Mouse (Mus musculus): Measurements from ENCODE around the gene Dnttip2.

Gene Dnttip2

GRCm38 (mm10) chr3:122290696-122291095 is 16.5 kb downstream of the Dnttip2 start:
- no peak for DNase-seq (ENCODE audit: low read depth)

GRCm38 (mm10) chr3:122291828-122292227 is 17.6 kb downstream of the Dnttip2 start:
- no peak for DNase-seq (ENCODE audit: low read depth)

GRCm38 (mm10) chr3:122292300-122293222 is 18.4 kb downstream of the Dnttip2 start:
- peak; percentile 65 for DNase-seq (ENCODE audit: low read depth)

GRCm38 (mm10) chr3:122293223-122293953 is 19.2 kb downstream of the Dnttip2 start:
- DNase-seq (ENCODE audit: low read depth): no peak

GRCm38 (mm10) chr3:122293954-122294850 is 20.0 kb downstream of the Dnttip2 start, which contains the start of gene Bcar3:
Bcar3 (plus strand) TSS chr3:122294136.
- no peak for DNase-seq (ENCODE audit: low read depth)

GRCm38 (mm10) chr3:122295511-122295910 is 21.3 kb downstream of the Dnttip2 start:
- no peak for DNase-seq (ENCODE audit: low read depth)

- peak; percentile 85 for DNase-seq (ENCODE audit: low read depth)
Measured at GRCm38 (mm10) chr3:122296979-122297378, 22.8 kb downstream of the Dnttip2 start.

GRCm38 (mm10) chr3:122300983-122301919 is 27.1 kb downstream of the Dnttip2 start:
- no peak for DNase-seq (ENCODE audit: low read depth)

GRCm38 (mm10) chr3:122304560-122304959 is 30.4 kb downstream of the Dnttip2 start:
- DNase-seq (ENCODE audit: low read depth): no peak

GRCm38 (mm10) chr3:122307894-122308671 is 33.9 kb downstream of the Dnttip2 start:
- DNase-seq (ENCODE audit: low read depth): no peak

- DNase-seq (ENCODE audit: low read depth): no peak
Measured at GRCm38 (mm10) chr3:122308981-122309380, 34.8 kb downstream of the Dnttip2 start.

- DNase-seq (ENCODE audit: low read depth): no peak
Measured at GRCm38 (mm10) chr3:122312078-122312477, 37.9 kb downstream of the Dnttip2 start.

GRCm38 (mm10) chr3:122312936-122313629 is 38.9 kb downstream of the Dnttip2 start:
- no peak for DNase-seq (ENCODE audit: low read depth)

GRCm38 (mm10) chr3:122313936-122314335 is 39.7 kb downstream of the Dnttip2 start:
- no peak for DNase-seq (ENCODE audit: low read depth)

- DNase-seq (ENCODE audit: low read depth): no peak
Measured at GRCm38 (mm10) chr3:122316621-122317020, 42.4 kb downstream of the Dnttip2 start.

GRCm38 (mm10) chr3:122317339-122317738 is 43.2 kb downstream of the Dnttip2 start:
- DNase-seq (ENCODE audit: low read depth): no peak

- no peak for DNase-seq (ENCODE audit: low read depth)
Measured at GRCm38 (mm10) chr3:122322226-122322625, 48.0 kb downstream of the Dnttip2 start.

- no peak for DNase-seq (ENCODE audit: low read depth)
Measured at GRCm38 (mm10) chr3:122323841-122324240, 49.7 kb downstream of the Dnttip2 start.

- DNase-seq (ENCODE audit: low read depth): no peak
Measured at GRCm38 (mm10) chr3:122324528-122324927, 50.3 kb downstream of the Dnttip2 start.
